Mouse (Mus musculus): Measurements from ENCODE around the gene Tmem189. TPM values are rescaled to one million over a fixed set of nuclear protein-coding genes. Genes with fewer than 3 reads are reported as not detected.

The Tmem189 gene
- polyA plus RNA-seq, 1 experiment from 2014 or later: 41.9 TPM

GRCm38 (mm10) chr2:167593551-167594250, 95.9 kb downstream of the Tmem189 start:
- H3K27me3 ChIP-seq: peaks cover 5% of the 10 kb centered on the region
- no peak overlapping the region for H3K9ac ChIP-seq
- peaks cover 46% of the 10 kb centered on the region for H3K4me1 ChIP-seq (replicated peaks)
- ATAC-seq (ENCODE audit: low read depth): no peak
- H3K9me3 ChIP-seq: no peaks in the 10 kb centered on the region
- peak overlapping the region; percentile 52 for H3K27ac ChIP-seq (replicated peaks)
- H3K36me3 ChIP-seq: no peaks in the 10 kb centered on the region
- 74% methylated on average over 4 of the region's 4 CpGs for WGBS
- no peak overlapping the region for H3K4me2 ChIP-seq
- H3K4me3 ChIP-seq: no peak overlapping the region

Small RNA genes within 50 kb of the gene (microRNA-seq; reads per million reads assigned to microRNA genes)
- gene Gm22355: not detected

Other genes with a start within 250 kb of the Tmem189 start
- 128 TPM in 2 replicates for gene Rnf114, start 197.2 kb downstream of the Tmem189 start, polyA plus RNA-seq (2015; fragmentation: Nextera tagmentation; extraction: Ambion mirVana)
- gene Spata2, start 196.9 kb downstream of the Tmem189 start, polyA plus RNA-seq (2015; fragmentation: Nextera tagmentation; extraction: Ambion mirVana): 24.1 and 26.9 TPM in 2 replicates
- 9.8 and 13.0 TPM in 2 replicates for gene Snai1, start 151.6 kb downstream of the Tmem189 start, polyA plus RNA-seq (2015; fragmentation: Nextera tagmentation; extraction: Ambion mirVana)
- gene Ube2v1, start 57.7 kb downstream of the Tmem189 start, polyA plus RNA-seq (2015; fragmentation: Nextera tagmentation; extraction: Ambion mirVana): 326 and 340 TPM in 2 replicates
- 9.1 and 9.3 TPM in 2 replicates for gene Gm20431, start 28.3 kb downstream of the Tmem189 start, polyA plus RNA-seq (2015; fragmentation: Nextera tagmentation; extraction: Ambion mirVana)
- 2.2 and 2.3 TPM in 2 replicates for gene Cebpb, start 907 bp downstream of the Tmem189 start, polyA plus RNA-seq (2015; fragmentation: Nextera tagmentation; extraction: Ambion mirVana)
- gene Ptpn1, start 242.2 kb upstream of the Tmem189 start, polyA plus RNA-seq (2015; fragmentation: Nextera tagmentation; extraction: Ambion mirVana): 110 and 113 TPM in 2 replicates

All from neural tube, embryonic 13.5 days (tissue).